ENCODE assay signal across 13 mouse cellular contexts in the genomic region with DNA sequence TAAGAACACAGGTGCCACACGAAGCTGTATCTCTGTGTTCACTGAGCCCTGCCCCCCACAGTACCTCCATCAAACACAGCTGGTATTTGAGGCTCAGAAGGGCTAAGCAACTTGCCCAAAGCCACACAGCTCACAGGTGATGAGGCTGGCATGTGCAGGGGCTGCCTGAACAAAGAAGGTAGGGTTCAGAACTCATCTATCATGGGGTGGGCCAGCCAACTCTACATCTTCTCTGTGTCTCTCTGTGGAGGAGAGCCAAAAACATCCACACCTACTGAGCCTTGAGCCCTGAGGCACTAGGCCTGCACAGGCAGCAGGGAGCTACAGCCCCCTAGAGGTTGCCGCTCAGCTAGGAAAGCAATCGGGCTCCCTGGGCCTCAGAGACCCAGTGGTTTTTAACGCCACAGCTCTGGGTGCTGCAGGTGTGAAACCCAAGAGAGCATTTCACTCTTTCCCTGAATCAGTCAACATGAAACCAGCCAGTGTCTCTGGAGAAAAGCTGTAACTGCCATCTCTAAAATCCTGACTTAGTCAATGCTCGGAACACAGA. TPM values are rescaled to one million over a fixed set of nuclear protein-coding genes. Genes with fewer than 3 reads are reported as not detected.
DNase-seq lines count a peak whose midpoint lies in the region; ATAC-seq and TF ChIP-seq lines count a peak whose summit lies in the region.
"Had no signal": no experiment of that assay in that cellular context is flagged by ENCODE, and none has a peak within 500 bp of the region (broad histone marks: within the 10 kb centered on the region; RNA-seq: fewer than 3 reads in every experiment).

No protein-coding gene starts in this region.

- TF ChIP-seq CTCF in cerebellum, adult 2 months (IDR thresholded peaks at IDR 0.05; ENCODE audit: borderline replicate concordance, insufficient read depth, low read depth, low read length), result 0 out of 2 replicates have a peak, but pooled peaks have one; percentile 3
- TF ChIP-seq CTCF in lung, postnatal 0 days (IDR thresholded peaks at IDR 0.05), result peak; percentile 45

- 77% methylated on average over 5 of the region's 5 CpGs for WGBS in cerebellum, adult 2 months
- 54% methylated on average over 5 of the region's 5 CpGs for WGBS in lung, postnatal 0 days

- H3K9me3 ChIP-seq in lung, postnatal 0 days (ENCODE audit: low read length), result no peaks in the 10 kb centered on the region
- H3K9me3 ChIP-seq: kidney, embryonic 15.5 days; midbrain, embryonic 15.5 days had no signal

- H3K4me2 ChIP-seq in lung, postnatal 0 days (replicated peaks; ENCODE audit: low read depth, low read length), result no peak overlapping the region
- H3K4me2 ChIP-seq: heart, embryonic 11.5 days; kidney, embryonic 15.5 days; midbrain, embryonic 15.5 days had no signal

- DNase-seq in cerebellum, adult 2 months, result no peak
- no peak for DNase-seq in cerebellum, postnatal 25 days
- no peak for DNase-seq in lung, postnatal 0 days (ENCODE audit: low spot score)
- no peak for DNase-seq in lung, postnatal 10 days
- peak; percentile 54 to 66 for DNase-seq in natural killer cell, adult 2 months (ENCODE audit: low spot score in 2 of 2)
- DNase-seq in frontal cortex, adult 2 months (ENCODE audit: extremely low spot score in 1 of 2, low spot score in 1 of 2), result no peak
- no peak for DNase-seq in kidney, postnatal 4 days
- DNase-seq in adrenal gland, adult 18-20 months (ENCODE audit: low spot score in 2 of 2), result no peak
- DNase-seq: cerebellum, postnatal 36 days had no signal

- H3K4me1 ChIP-seq in cerebellum, adult 2 months (ENCODE audit: control insufficient read depth, insufficient read depth, low read length), result peaks cover 30% of the 10 kb centered on the region
- H3K4me1 ChIP-seq in lung, postnatal 0 days (ENCODE audit: insufficient read depth, low read depth, low read length), result no peaks in the 10 kb centered on the region
- H3K4me1 ChIP-seq: midbrain, embryonic 15.5 days had no signal

- no peak for TF ChIP-seq EP300 in lung, postnatal 0 days (IDR thresholded peaks at IDR 0.05)

- 0 out of 2 replicates have a peak, but pooled peaks cover 3% of the 10 kb centered on the region for H3K36me3 ChIP-seq in lung, postnatal 0 days (ENCODE audit: insufficient read depth, low read length)
- H3K36me3 ChIP-seq: kidney, embryonic 15.5 days; midbrain, embryonic 15.5 days had no signal

- H3K9ac ChIP-seq in lung, postnatal 0 days (replicated peaks; ENCODE audit: low read depth), result no peak overlapping the region
- H3K9ac ChIP-seq: kidney, embryonic 15.5 days; midbrain, embryonic 15.5 days had no signal

- H3K4me3 ChIP-seq in cerebellum, adult 2 months (replicated peaks; ENCODE audit: insufficient read depth, low read depth, low read length), result no peak overlapping the region
- H3K4me3 ChIP-seq in lung, postnatal 0 days (ENCODE audit: low read depth, low read length), result no peak overlapping the region
- H3K4me3 ChIP-seq: kidney, embryonic 15.5 days; midbrain, embryonic 15.5 days had no signal

- no peak overlapping the region for H3K27ac ChIP-seq in cerebellum, adult 2 months (ENCODE audit: insufficient read depth, low read length)
- H3K27ac ChIP-seq in lung, postnatal 0 days (ENCODE audit: low read length), result no peak overlapping the region
- H3K27ac ChIP-seq: kidney, embryonic 15.5 days; midbrain, embryonic 15.5 days had no signal

- ATAC-seq in lung, postnatal 0 days, result no peak
- ATAC-seq: forebrain, embryonic 16.5 days; midbrain, embryonic 15.5 days had no signal

- H3K27me3 ChIP-seq in cerebellum, adult 2 months (ENCODE audit: control insufficient read depth, insufficient read depth, low read length), result no peaks in the 10 kb centered on the region
- H3K27me3 ChIP-seq in lung, postnatal 0 days (replicated peaks; ENCODE audit: insufficient read depth, low read length), result no peaks in the 10 kb centered on the region
- H3K27me3 ChIP-seq: kidney, embryonic 15.5 days; midbrain, embryonic 15.5 days had no signal

- no peak for TF ChIP-seq POLR2A in cerebellum, adult 2 months (IDR thresholded peaks at IDR 0.05; ENCODE audit: borderline replicate concordance, insufficient read depth, low read length)

RNA-seq across cellular contexts. Expression of gene Bckdha, which starts 11.1 kb away (rescaled TPM):
- polyA plus RNA-seq in cerebellum, adult 2 months (2012; rRNA removed), result 87.3 and 94.0 TPM in 2 replicates
- 61.8 and 71.7 TPM in 2 replicates for polyA plus RNA-seq in lung, postnatal 0 days (2015; fragmentation: Nextera tagmentation; extraction: Ambion mirVana)
- 67.9 and 71.9 TPM in 2 replicates for polyA plus RNA-seq in frontal cortex, adult 2 months (2012; rRNA removed)
- 100 to 1,000 TPM; 232 to 288 TPM for total RNA-seq in adrenal gland, adult 18-20 months (2021)

RNA-seq across cellular contexts. Expression of gene Exosc5, which starts 11.3 kb away (rescaled TPM):
- 42.3 and 42.8 TPM in 2 replicates for polyA plus RNA-seq in cerebellum, adult 2 months (2012; rRNA removed)
- polyA plus RNA-seq in lung, postnatal 0 days (2015; fragmentation: Nextera tagmentation; extraction: Ambion mirVana), result 46.7 and 49.7 TPM in 2 replicates
- polyA plus RNA-seq in frontal cortex, adult 2 months (2012; rRNA removed), result 33.9 TPM in 2 replicates
- total RNA-seq in adrenal gland, adult 18-20 months (2021), result 10 to 100 TPM; 38.0 to 49.3 TPM

RNA-seq across cellular contexts. Expression of gene B3gnt8, which starts 21.2 kb away (rescaled TPM):
- polyA plus RNA-seq in cerebellum, adult 2 months (2012; rRNA removed), result 0.52 and 1.0 TPM in 2 replicates
- polyA plus RNA-seq in lung, postnatal 0 days (2015; fragmentation: Nextera tagmentation; extraction: Ambion mirVana), result 10.1 and 10.9 TPM in 2 replicates
- polyA plus RNA-seq in frontal cortex, adult 2 months (2012; rRNA removed), result 0.95 and 1.1 TPM in 2 replicates
- 1 to 10 TPM; 2.7 to 2.8 TPM for total RNA-seq in adrenal gland, adult 18-20 months (2021)

RNA-seq across cellular contexts. Expression of gene Tmem91, which starts 27.3 kb away (rescaled TPM):
- 27.2 and 27.4 TPM in 2 replicates for polyA plus RNA-seq in cerebellum, adult 2 months (2012; rRNA removed)
- 1.2 and 2.0 TPM in 2 replicates for polyA plus RNA-seq in lung, postnatal 0 days (2015; fragmentation: Nextera tagmentation; extraction: Ambion mirVana)
- 49.8 and 52.0 TPM in 2 replicates for polyA plus RNA-seq in frontal cortex, adult 2 months (2012; rRNA removed)
- not detected for total RNA-seq in adrenal gland, adult 18-20 months (2021)

RNA-seq across cellular contexts. Expression of gene Dmac2, which starts 28.4 kb away (rescaled TPM):
- polyA plus RNA-seq in cerebellum, adult 2 months (2012; rRNA removed), result 109 and 113 TPM in 2 replicates
- 20.0 and 22.5 TPM in 2 replicates for polyA plus RNA-seq in lung, postnatal 0 days (2015; fragmentation: Nextera tagmentation; extraction: Ambion mirVana)
- polyA plus RNA-seq in frontal cortex, adult 2 months (2012; rRNA removed), result 78.7 and 82.1 TPM in 2 replicates
- 10 to 100 TPM; 24.2 to 30.5 TPM for total RNA-seq in adrenal gland, adult 18-20 months (2021)

Comparison
In these comparisons a context has a peak if more than half of its experiments do, and no peak if none do; other contexts are left out.
1. DNase-seq: peak in natural killer cell, adult 2 months (2 of 2); none in cerebellum, adult 2 months (0 of 2), cerebellum, postnatal 25 days (0 of 2), lung, postnatal 0 days (single experiment), lung, postnatal 10 days (single experiment), frontal cortex, adult 2 months (0 of 2), kidney, postnatal 4 days (0 of 2) and adrenal gland, adult 18-20 months (0 of 2).